Mouse (Mus musculus) liver, embryonic 16.5 days (tissue): ENCODE data around the gene Uroc1. TPM values are rescaled to one million over a fixed set of nuclear protein-coding genes. Genes with fewer than 3 reads are reported as not detected.

ENCODE experiments used
- ATAC-seq: fragments of 200-750 bp; cut with Nextera tagmentation; 2 replicates; pipeline ENCODE4 v1.8.0; 2017; ENCODE audit warnings: low read depth, mild to moderate bottlenecking, moderate number of reproducible peaks, moderate library complexity
- H3K27ac ChIP-seq: fragments of 300-500 bp; sonication (generic); 2 replicates; pipeline ENCODE4 v1.5.1; 2014; ENCODE audit warnings: mild to moderate bottlenecking, low read length
- H3K27me3 ChIP-seq: fragments of 300-500 bp; sonication (generic); 2 replicates; pipeline ENCODE4 v1.6.1; 2014; ENCODE audit warnings: low read depth, low read length, mixed read lengths; ENCODE audit not compliant: control insufficient read depth, insufficient read depth
- H3K36me3 ChIP-seq: fragments of 300-500 bp; sonication (generic); 2 replicates; pipeline ENCODE4 v1.6.1; 2014; ENCODE audit warnings: mild to moderate bottlenecking; ENCODE audit not compliant: control insufficient read depth, insufficient read depth
- H3K4me1 ChIP-seq: fragments of 300-500 bp; sonication (generic); 2 replicates; pipeline ENCODE4 v1.6.1; 2014; ENCODE audit warnings: low read depth, low read length, mixed read lengths; ENCODE audit not compliant: control insufficient read depth
- H3K4me2 ChIP-seq: fragments of 300-500 bp; sonication (generic); 2 replicates; pipeline ENCODE4 v1.6.1; 2014; ENCODE audit warnings: low read depth, low read length, mixed read lengths
- H3K4me3 ChIP-seq: fragments of 300-500 bp; sonication (generic); 2 replicates; pipeline ENCODE4 v1.5.1; 2014; ENCODE audit warnings: low read depth, mild to moderate bottlenecking, low read length
- H3K9ac ChIP-seq: fragments of 300-500 bp; sonication (generic); 2 replicates; pipeline ENCODE4 v1.6.1; 2014; ENCODE audit warnings: low read depth, low read length
- H3K9me3 ChIP-seq: fragments of 300-500 bp; sonication (generic); replicated peaks from 2 replicates; pipeline ENCODE4 v1.6.1; 2016; ENCODE audit warnings: low read length; ENCODE audit not compliant: control insufficient read depth
- WGBS: fragments of 180-500 bp; shearing (Covaris S2); extraction: QIAGEN DNeasy Blood & Tissue Kit; methylation state at CpG from one replicate; pipeline ENCODE4 v1.1.7; 2014; ENCODE audit not compliant: insufficient replicate concordance; 5-methylcytosine and 5-hydroxymethylcytosine counted together
- polyA plus RNA-seq: library from polyadenylated mRNA; unstranded; fragments of >200 nt; fragmentation: Nextera tagmentation; extraction: Ambion mirVana; gene quantifications from 2 replicates; pipeline ENCODE4 v1.2.1, GENCODE M21; 2015

Gene Uroc1
- polyA plus RNA-seq, 1 experiment from 2014 or later: 41.1 TPM

DNA sequence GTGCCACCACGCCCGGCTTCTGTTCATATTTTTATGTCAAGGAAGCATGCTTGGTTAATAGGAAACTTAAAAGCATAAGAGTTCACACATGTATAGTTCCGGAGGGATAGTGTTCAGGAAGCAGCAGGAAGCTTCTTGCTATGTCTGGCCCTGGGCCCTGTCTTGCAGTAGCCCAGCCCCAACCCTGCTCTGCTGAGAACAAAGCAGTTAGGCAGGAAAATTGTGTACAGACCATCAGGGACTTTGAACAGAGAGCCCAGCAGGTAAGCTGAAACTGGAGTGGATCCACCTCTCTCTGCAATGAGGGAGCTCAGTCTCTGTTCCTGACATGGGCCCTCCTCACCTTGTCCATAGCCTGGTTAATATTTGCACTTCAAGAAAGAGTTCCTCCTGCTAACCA, 64.2 kb downstream of the Uroc1 start:
- H3K4me2 ChIP-seq: no peak overlapping the region
- no peaks in the 10 kb centered on the region; the same call in 1 of the 2 replicates for H3K4me1 ChIP-seq
- peak; percentile 64 for ATAC-seq
- no peaks in the 10 kb centered on the region for H3K27me3 ChIP-seq
- no peaks in the 10 kb centered on the region for H3K9me3 ChIP-seq
- peaks cover 13% of the 10 kb centered on the region; the same call in 1 of the 2 replicates for H3K36me3 ChIP-seq
- H3K9ac ChIP-seq: no peak overlapping the region
- no peak overlapping the region for H3K4me3 ChIP-seq
- WGBS: 74% methylated on average over 3 of the region's 3 CpGs
- H3K27ac ChIP-seq: peak overlapping the region; percentile 2; the same call in 1 of the 2 replicates

DNA sequence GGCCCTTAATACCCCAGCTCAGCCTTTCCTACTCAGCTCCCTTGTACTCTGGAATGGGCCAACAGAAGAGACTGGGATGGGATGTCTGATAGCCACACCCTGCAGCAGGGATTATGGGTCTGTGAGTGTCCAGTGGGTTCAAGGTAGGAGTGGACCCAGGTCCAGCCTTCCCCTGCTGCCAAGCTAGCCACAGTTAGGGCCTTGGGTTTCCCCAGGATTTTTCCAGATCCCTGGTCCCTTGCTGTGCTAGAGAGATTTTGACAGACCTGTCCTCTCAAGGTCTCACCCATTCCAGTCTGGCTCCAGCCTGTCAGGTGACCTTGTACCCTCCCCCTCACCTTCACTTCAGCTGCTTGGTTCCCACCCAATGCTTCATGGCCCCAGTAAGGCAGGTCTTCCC, 75.5 kb downstream of the Uroc1 start:
- Histone ChIP-seq H3K4me2 (no peak overlapping the region), H3K36me3 (no peaks in the 10 kb centered on the region), H3K9me3 (no peaks in the 10 kb centered on the region), H3K4me3 (no peak overlapping the region), H3K9ac (no peak overlapping the region), H3K27ac (no peak overlapping the region), H3K4me1 (no peaks in the 10 kb centered on the region), H3K27me3 (no peaks in the 10 kb centered on the region)
- no peak for ATAC-seq

DNA sequence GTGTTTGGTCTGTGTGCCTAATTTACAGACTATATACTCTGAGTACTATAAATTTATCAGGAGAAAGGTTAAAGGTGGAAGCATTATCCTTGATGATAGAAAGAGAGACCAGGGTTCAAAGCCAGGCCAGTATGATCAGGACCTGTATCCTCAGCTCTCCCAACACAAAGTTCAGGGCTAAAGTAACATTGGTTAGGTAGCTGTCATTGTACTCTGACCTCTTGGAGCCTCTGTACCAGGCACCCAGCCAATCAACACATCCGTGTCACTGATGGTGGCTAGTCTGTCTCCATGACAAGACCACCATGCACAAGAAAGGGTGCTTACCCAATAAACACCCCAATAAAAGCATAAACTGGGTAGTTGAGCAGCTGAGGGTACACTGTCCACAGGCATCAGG, 77.9 kb downstream of the Uroc1 start:
- WGBS: 42% methylated on average over 1 of the region's 1 CpGs
- ATAC-seq: peak; percentile 76

DNA sequence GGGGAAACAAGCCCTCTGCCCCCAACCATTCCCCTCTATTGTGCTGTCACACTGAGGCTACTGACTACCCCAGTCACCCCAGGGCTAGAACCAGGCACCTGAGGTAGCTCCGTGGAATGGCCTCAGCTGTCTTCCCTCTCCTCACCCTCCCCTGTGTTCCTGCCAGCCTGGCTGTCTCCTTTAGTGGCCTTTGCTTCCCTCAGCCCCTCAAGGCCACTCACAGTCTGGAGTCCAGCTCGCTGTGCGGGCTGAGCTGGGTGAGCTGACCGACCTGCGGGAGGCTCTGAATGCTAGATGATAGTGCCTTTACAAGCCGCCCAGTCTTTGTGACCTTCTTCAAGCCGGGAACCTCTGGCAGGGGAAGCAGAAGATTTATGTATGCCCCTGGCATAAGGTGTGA, 78.8 kb downstream of the Uroc1 start:
- no peak overlapping the region for H3K27ac ChIP-seq
- no peaks in the 10 kb centered on the region for H3K27me3 ChIP-seq
- no peak overlapping the region for H3K4me3 ChIP-seq
- no peaks in the 10 kb centered on the region for H3K4me1 ChIP-seq
- H3K9me3 ChIP-seq: no peaks in the 10 kb centered on the region
- H3K36me3 ChIP-seq: no peaks in the 10 kb centered on the region
- ATAC-seq: no peak
- WGBS: 64% methylated on average over 7 of the region's 7 CpGs
- no peak overlapping the region for H3K4me2 ChIP-seq
- no peak overlapping the region for H3K9ac ChIP-seq

More for the DNA sequence above, 77.9 kb downstream of the Uroc1 start:
- Histone ChIP-seq H3K4me1 (no peaks in the 10 kb centered on the region), H3K4me3 (no peak overlapping the region), H3K36me3 (no peaks in the 10 kb centered on the region), H3K9ac (no peak overlapping the region), H3K9me3 (no peaks in the 10 kb centered on the region), H3K4me2 (no peak overlapping the region), H3K27ac (no peak overlapping the region), H3K27me3 (no peaks in the 10 kb centered on the region)

Other genes starting within 250 kb of the Uroc1 start
- gene Vmn1r50, start 231.9 kb upstream of the Uroc1 start, polyA plus RNA-seq: not detected in 2 replicates
- gene Vmn1r51, start 210.7 kb upstream of the Uroc1 start, polyA plus RNA-seq: not detected in 2 replicates
- gene Vmn1r52, start 158.5 kb upstream of the Uroc1 start, polyA plus RNA-seq: not detected in 2 replicates
- not detected in 2 replicates for gene V1ra8, start 130.5 kb upstream of the Uroc1 start, polyA plus RNA-seq
- not detected in 2 replicates for gene Vmn1r53, start 108.8 kb upstream of the Uroc1 start, polyA plus RNA-seq
- gene Vmn1r54, start 87.0 kb upstream of the Uroc1 start, polyA plus RNA-seq: not detected in 2 replicates
- gene BC048671, start 32.1 kb upstream of the Uroc1 start, polyA plus RNA-seq: 0.12 TPM in 1 of 2 replicates, not detected in the other
- gene Chst13, start 8.1 kb upstream of the Uroc1 start, polyA plus RNA-seq: 13.1 and 13.4 TPM in 2 replicates
- 2.0 and 3.0 TPM in 2 replicates for gene Zxdc, start 36.2 kb downstream of the Uroc1 start, polyA plus RNA-seq
- gene Cfap100, start 95.5 kb downstream of the Uroc1 start, polyA plus RNA-seq: 0.08 and 0.19 TPM in 2 replicates
- 21.7 and 25.8 TPM in 2 replicates for gene Klf15, start 129.3 kb downstream of the Uroc1 start, polyA plus RNA-seq
- 35.9 and 48.3 TPM in 2 replicates for gene Aldh1l1, start 153.1 kb downstream of the Uroc1 start, polyA plus RNA-seq